Mouse (Mus musculus) limb, embryonic 12.5 days (tissue): ENCODE data around the gene Acod1. TPM values are rescaled to one million over a fixed set of nuclear protein-coding genes. Genes with fewer than 3 reads are reported as not detected.

ENCODE experiments used
- ATAC-seq: fragments of 200-750 bp; cut with Nextera tagmentation; 2 replicates; pipeline ENCODE4 v1.8.0; 2017; ENCODE audit warnings: low read depth, moderate TSS enrichment; ENCODE audit not compliant: insufficient number of reproducible peaks, insufficient read depth, low FRiP score, low TSS enrichment
- H3K27ac ChIP-seq: fragments of 300-500 bp; sonication (generic); 2 replicates; pipeline ENCODE4 v1.5.1; 2016; ENCODE audit warnings: mild to moderate bottlenecking, moderate library complexity
- H3K27me3 ChIP-seq: fragments of 300-500 bp; sonication (generic); 2 replicates; pipeline ENCODE4 v1.6.1; 2016; ENCODE audit warnings: mild to moderate bottlenecking, moderate library complexity
- H3K36me3 ChIP-seq: fragments of 300-500 bp; sonication (generic); 2 replicates; pipeline ENCODE4 v1.6.1; 2016; ENCODE audit warnings: mild to moderate bottlenecking, moderate library complexity
- H3K4me1 ChIP-seq: fragments of 300-500 bp; sonication (generic); replicated peaks from 2 replicates; pipeline ENCODE4 v1.6.1; 2016
- H3K4me2 ChIP-seq: fragments of 300-500 bp; sonication (generic); 2 replicates; pipeline ENCODE4 v1.6.1; 2016; ENCODE audit warnings: mild to moderate bottlenecking, moderate library complexity
- H3K4me3 ChIP-seq: fragments of 300-500 bp; sonication (generic); replicated peaks from 2 replicates; pipeline ENCODE4 v1.5.1; 2016; ENCODE audit warnings: mild to moderate bottlenecking
- H3K9ac ChIP-seq: fragments of 300-500 bp; sonication (generic); replicated peaks from 2 replicates; pipeline ENCODE4 v1.6.1; 2016; ENCODE audit warnings: mild to moderate bottlenecking, moderate library complexity
- H3K9me3 ChIP-seq: fragments of 300-500 bp; sonication (generic); 2 replicates; pipeline ENCODE4 v1.6.1; 2016; ENCODE audit warnings: mild to moderate bottlenecking, moderate library complexity
- WGBS: fragments of 180-500 bp; shearing (Covaris S2); methylation state at CpG from one replicate; pipeline ENCODE4 v1.1.7; 2016; 5-methylcytosine and 5-hydroxymethylcytosine counted together
- polyA plus RNA-seq: library from polyadenylated mRNA; unstranded; fragments of >200 nt; fragmentation: Nextera tagmentation; extraction: Ambion mirVana; gene quantifications from 2 replicates; pipeline ENCODE4 v1.2.1, GENCODE M21; 2016

The Acod1 gene
- polyA plus RNA-seq, 1 experiment from 2014 or later: not detected

- H3K9me3 ChIP-seq: no peaks in the 10 kb centered on the region
- H3K4me1 ChIP-seq: peaks cover 3% of the 10 kb centered on the region
- H3K27ac ChIP-seq: no peak overlapping the region
- H3K36me3 ChIP-seq: no peaks in the 10 kb centered on the region
- no peaks in the 10 kb centered on the region for H3K27me3 ChIP-seq
- WGBS: 86% methylated on average over 10 of the region's 10 CpGs
- ATAC-seq: no peak
- no peak overlapping the region for H3K9ac ChIP-seq
- no peak overlapping the region for H3K4me3 ChIP-seq
- H3K4me2 ChIP-seq: no peak overlapping the region
Observed at GRCm38 (mm10) chr14:103102731-103103335, 56.1 kb downstream of the Acod1 start.

Other genes starting within 250 kb of the Acod1 start
- 15.8 and 20.9 TPM in 2 replicates for gene Kctd12, start 64.3 kb upstream of the Acod1 start, polyA plus RNA-seq
- 28.2 and 31.1 TPM in 2 replicates for gene Cln5, start 23.2 kb downstream of the Acod1 start, polyA plus RNA-seq
- gene Fbxl3, start 52.6 kb downstream of the Acod1 start, polyA plus RNA-seq: 24.1 and 27.6 TPM in 2 replicates